Mouse (Mus musculus): ENCODE results near the gene Uhrf1bp1l. TPM values are rescaled to one million over a fixed set of nuclear protein-coding genes. Genes with fewer than 3 reads are reported as not detected.

Uhrf1bp1l gene
- polyA plus RNA-seq, 1 experiment from 2014 or later, result 38.0 TPM

DNA sequence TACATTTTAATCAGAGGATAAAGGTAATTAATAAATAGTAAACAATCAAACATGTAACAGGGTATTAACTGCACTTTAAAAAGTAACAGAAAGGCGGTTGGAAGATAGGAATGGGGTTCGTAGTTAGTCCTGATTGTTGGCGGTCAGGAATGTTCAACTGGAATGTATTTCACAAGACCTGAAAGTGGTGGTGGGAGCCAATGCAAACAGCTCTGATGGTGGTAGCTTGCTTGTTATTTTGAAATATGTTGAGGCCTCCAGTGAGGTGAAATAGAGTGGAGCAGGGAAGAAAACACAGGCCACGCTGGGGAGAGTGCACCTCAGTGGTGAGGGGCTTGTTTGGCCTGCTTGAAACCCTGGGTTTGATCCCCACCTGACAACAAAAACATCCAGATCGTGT, 6.3 kb downstream of the Uhrf1bp1l start:
- Histone ChIP-seq H3K4me2 (replicated peaks; ENCODE audit: low read depth, low read length) (no peak overlapping the region), H3K9ac (ENCODE audit: low read depth, low read length) (no peak overlapping the region), H3K4me1 (ENCODE audit: control insufficient read depth, insufficient read depth, low read length) (peaks cover 11% of the 10 kb centered on the region; the same call in 1 of the 2 replicates), H3K27me3 (ENCODE audit: control insufficient read depth, insufficient read depth, low read length) (no peaks in the 10 kb centered on the region), H3K4me3 (ENCODE audit: low read length) (no peak overlapping the region), H3K27ac (ENCODE audit: low read depth, low read length) (no peak overlapping the region), H3K9me3 (ENCODE audit: control insufficient read depth, low read length) (no peaks in the 10 kb centered on the region), H3K36me3 (ENCODE audit: control insufficient read depth, insufficient read depth, low read length) (no peaks in the 10 kb centered on the region)
- peak; percentile 57 for ATAC-seq (ENCODE audit: low FRiP score, low TSS enrichment)
- 69% methylated on average over 5 of the region's 5 CpGs for WGBS

DNA sequence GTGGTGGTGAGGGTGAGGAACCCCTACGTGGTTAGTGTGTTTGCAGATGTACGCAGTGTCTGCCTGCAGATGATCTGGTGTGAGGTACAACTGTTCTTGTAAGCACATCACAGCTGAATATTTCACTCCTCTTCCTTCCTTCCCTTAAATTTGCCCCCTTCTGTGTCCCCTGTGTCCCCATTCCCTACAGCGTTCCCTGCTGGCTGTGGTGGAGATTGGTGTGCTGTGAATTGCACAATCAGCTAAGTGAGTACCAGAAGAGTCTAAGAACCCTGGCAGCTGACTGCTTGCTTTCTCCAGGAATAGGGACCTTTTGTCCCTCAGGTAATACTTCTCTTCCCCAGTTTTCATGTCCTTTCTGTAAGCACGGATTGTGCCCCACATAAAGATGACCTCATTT, 10.4 kb downstream of the Uhrf1bp1l start:
- H3K27ac ChIP-seq (ENCODE audit: low read depth, low read length), result no peak overlapping the region
- H3K4me3 ChIP-seq (ENCODE audit: low read length), result no peak overlapping the region
- no peak overlapping the region for H3K9ac ChIP-seq (ENCODE audit: low read depth, low read length)
- H3K4me2 ChIP-seq (replicated peaks; ENCODE audit: low read depth, low read length), result no peak overlapping the region
- no peaks in the 10 kb centered on the region for H3K9me3 ChIP-seq (ENCODE audit: control insufficient read depth, low read length)
- H3K4me1 ChIP-seq (ENCODE audit: control insufficient read depth, insufficient read depth, low read length), result peaks cover 1% of the 10 kb centered on the region; the same call in 1 of the 2 replicates
- 88% methylated on average over 4 of the region's 4 CpGs for WGBS
- H3K27me3 ChIP-seq (ENCODE audit: control insufficient read depth, insufficient read depth, low read length), result no peaks in the 10 kb centered on the region
- H3K36me3 ChIP-seq (ENCODE audit: control insufficient read depth, insufficient read depth, low read length), result no peaks in the 10 kb centered on the region
- ATAC-seq (ENCODE audit: low FRiP score, low TSS enrichment), result no peak

DNA sequence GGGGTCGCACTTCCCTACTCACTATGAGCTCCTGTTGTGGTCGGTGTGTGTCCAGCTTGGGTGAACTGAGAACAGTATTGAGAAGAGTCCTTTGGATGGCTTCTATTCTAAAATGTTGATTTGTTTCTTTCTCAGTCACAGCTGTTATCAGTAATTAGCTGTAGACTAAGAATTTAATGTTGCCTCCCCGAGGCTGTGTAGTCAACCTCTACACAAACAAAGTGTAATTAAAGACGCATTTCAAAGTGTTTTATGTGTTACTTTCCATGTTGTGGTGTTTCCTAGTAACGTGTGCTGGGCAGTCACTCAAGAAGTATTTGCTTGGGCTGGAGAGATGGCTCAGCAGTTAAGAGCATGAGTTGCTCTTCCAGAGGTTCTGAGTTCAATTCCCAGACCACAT, 16.0 kb downstream of the Uhrf1bp1l start:
- no peak overlapping the region for H3K4me3 ChIP-seq (ENCODE audit: low read length)
- H3K27ac ChIP-seq (ENCODE audit: low read depth, low read length), result no peak overlapping the region
- no peak for ATAC-seq (ENCODE audit: low FRiP score, low TSS enrichment)
- H3K9me3 ChIP-seq (ENCODE audit: control insufficient read depth, low read length), result no peaks in the 10 kb centered on the region
- H3K36me3 ChIP-seq (ENCODE audit: control insufficient read depth, insufficient read depth, low read length), result no peaks in the 10 kb centered on the region
- no peak overlapping the region for H3K4me2 ChIP-seq (replicated peaks; ENCODE audit: low read depth, low read length)
- H3K27me3 ChIP-seq (ENCODE audit: control insufficient read depth, insufficient read depth, low read length), result no peaks in the 10 kb centered on the region
- 64% methylated on average over 5 of the region's 5 CpGs for WGBS
- no peaks in the 10 kb centered on the region for H3K4me1 ChIP-seq (ENCODE audit: control insufficient read depth, insufficient read depth, low read length)
- no peak overlapping the region for H3K9ac ChIP-seq (ENCODE audit: low read depth, low read length)

DNA sequence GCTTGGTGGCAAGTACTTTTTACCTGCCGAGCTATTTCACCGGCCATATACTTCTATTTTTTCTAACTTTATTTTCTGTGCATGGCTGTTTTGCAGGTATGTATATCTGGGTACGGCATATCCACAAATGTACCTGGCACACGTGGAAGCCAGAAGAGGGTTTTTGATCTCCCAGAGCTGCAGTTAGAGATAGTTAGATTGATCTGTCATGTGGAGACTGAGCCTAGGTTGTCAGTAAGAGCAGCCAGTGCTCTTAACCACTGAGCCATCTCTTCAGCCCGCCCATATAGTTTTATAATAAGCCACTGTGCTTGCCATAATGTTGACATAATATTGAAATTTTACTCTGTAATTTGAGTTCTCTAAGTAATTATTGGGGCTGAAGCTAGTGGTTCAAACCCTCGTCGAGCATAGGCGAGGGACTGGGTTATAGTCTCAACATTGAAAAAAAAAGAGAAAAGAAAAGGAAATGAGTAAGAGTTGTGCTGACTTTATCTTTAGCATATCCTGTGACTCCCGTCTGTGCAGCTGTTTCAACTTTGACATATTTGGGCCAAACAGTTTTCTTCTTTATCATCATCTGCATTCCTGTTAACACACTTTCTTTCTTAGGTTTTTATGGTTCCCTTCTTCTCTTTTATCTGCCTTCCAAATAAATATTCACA, 19.8 kb downstream of the Uhrf1bp1l start:
- Histone ChIP-seq H3K36me3 (ENCODE audit: control insufficient read depth, insufficient read depth, low read length) (no peaks in the 10 kb centered on the region), H3K4me1 (ENCODE audit: control insufficient read depth, insufficient read depth, low read length) (peaks cover 2% of the 10 kb centered on the region), H3K27me3 (ENCODE audit: control insufficient read depth, insufficient read depth, low read length) (no peaks in the 10 kb centered on the region), H3K9ac (ENCODE audit: low read depth, low read length) (no peak overlapping the region), H3K4me2 (replicated peaks; ENCODE audit: low read depth, low read length) (no peak overlapping the region), H3K4me3 (ENCODE audit: low read length) (no peak overlapping the region), H3K27ac (ENCODE audit: low read depth, low read length) (no peak overlapping the region), H3K9me3 (ENCODE audit: control insufficient read depth, low read length) (no peaks in the 10 kb centered on the region)
- no peak for ATAC-seq (ENCODE audit: low FRiP score, low TSS enrichment)
- 67% methylated on average over 9 of the region's 9 CpGs for WGBS

DNA sequence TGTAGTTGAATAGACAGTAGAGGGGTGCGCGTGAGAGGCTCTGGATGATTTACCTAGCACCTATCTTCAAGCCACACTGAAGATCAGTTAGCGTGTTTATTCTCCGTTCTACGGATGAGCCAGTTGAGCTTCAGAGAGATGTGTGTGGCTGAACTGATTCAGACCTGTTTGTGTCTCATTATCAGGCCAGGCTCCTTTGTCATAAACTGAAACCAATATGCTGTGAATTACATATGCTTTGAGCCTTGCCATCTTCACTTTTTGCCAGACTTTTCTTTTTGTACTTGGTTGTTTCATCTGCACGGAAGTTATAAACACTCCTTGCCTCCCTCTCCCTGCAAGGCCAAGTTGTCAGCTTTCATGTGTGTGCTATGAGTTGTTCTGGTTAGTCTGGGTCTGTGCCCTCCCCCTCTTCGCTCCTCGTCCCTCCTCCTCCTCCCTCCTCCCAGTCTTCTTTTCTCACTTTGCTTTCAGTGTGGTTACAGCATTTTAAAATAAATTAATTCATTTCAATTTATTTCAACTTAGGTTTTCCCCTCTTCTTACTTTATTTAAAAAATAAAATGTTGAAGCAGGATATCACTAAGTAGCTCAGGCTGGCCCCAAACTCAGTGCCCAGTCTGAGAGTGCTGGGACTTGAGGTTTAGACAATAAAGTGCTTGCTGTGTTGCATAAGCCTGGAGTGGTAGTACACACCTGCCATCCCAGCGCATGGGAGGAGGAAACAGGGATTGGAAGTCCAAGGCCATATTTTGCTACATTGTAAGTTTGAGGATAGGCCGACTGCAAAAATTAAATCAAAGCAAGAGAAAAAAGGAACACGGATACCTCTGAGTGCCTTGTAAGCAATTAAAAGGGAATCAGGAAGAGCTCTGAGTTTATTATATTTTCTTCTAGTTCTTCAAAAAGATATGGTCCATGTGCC, 21.3 kb downstream of the Uhrf1bp1l start:
- H3K4me3 ChIP-seq (ENCODE audit: low read length), result no peak overlapping the region
- no peaks in the 10 kb centered on the region for H3K36me3 ChIP-seq (ENCODE audit: control insufficient read depth, insufficient read depth, low read length)
- no peak overlapping the region for H3K9ac ChIP-seq (ENCODE audit: low read depth, low read length)
- H3K4me2 ChIP-seq (replicated peaks; ENCODE audit: low read depth, low read length), result no peak overlapping the region
- no peaks in the 10 kb centered on the region for H3K9me3 ChIP-seq (ENCODE audit: control insufficient read depth, low read length)
- no peak overlapping the region for H3K27ac ChIP-seq (ENCODE audit: low read depth, low read length)
- H3K4me1 ChIP-seq (ENCODE audit: control insufficient read depth, insufficient read depth, low read length), result peaks cover 4% of the 10 kb centered on the region
- 91% methylated on average over 11 of the region's 11 CpGs for WGBS
- no peaks in the 10 kb centered on the region for H3K27me3 ChIP-seq (ENCODE audit: control insufficient read depth, insufficient read depth, low read length)
- ATAC-seq (ENCODE audit: low FRiP score, low TSS enrichment), result no peak

DNA sequence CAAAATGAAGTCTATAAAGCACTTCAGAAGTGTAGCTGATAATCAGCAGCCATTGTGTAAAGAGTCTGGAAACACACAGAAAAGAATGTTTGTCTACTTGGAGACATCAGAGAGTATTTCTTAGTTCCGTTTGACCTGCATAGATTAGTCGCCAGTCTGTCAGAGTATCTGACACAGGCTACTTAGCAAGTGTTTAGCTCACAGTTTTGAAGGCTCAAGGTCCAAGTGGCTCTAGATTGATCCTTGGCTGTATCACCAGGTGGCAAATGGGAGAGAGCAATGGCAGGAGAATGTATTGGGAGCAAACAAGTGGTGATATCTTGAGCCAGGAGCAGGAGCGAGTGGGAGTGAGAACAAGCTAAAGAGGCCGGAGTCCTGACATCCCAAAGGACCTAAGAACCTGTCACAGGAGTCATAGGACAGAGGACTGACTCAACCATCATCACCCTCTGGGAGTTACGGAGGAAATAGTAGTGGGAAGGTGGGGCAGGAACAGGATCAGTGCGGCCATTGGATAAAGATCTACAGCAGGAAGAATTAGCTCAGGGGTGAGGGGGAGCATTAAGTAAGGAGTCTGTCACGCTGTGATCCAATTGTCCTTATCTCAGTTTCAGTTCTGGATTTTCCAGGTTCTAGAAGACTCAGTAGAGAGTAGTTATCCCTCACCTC, 23.7 kb downstream of the Uhrf1bp1l start:
- no peak overlapping the region for H3K9ac ChIP-seq (ENCODE audit: low read depth, low read length)
- no peaks in the 10 kb centered on the region for H3K36me3 ChIP-seq (ENCODE audit: control insufficient read depth, insufficient read depth, low read length)
- no peaks in the 10 kb centered on the region for H3K27me3 ChIP-seq (ENCODE audit: control insufficient read depth, insufficient read depth, low read length)
- H3K4me3 ChIP-seq (ENCODE audit: low read length), result no peak overlapping the region
- H3K4me1 ChIP-seq (ENCODE audit: control insufficient read depth, insufficient read depth, low read length), result peaks cover 4% of the 10 kb centered on the region
- no peak; the same call in 1 of the 2 replicates for ATAC-seq (ENCODE audit: low FRiP score, low TSS enrichment)
- 74% methylated on average over 7 of the region's 7 CpGs for WGBS
- H3K4me2 ChIP-seq (replicated peaks; ENCODE audit: low read depth, low read length), result 0 out of 2 replicates have a peak overlapping the region, but pooled peaks have one; percentile 8
- no peak overlapping the region for H3K27ac ChIP-seq (ENCODE audit: low read depth, low read length)
- H3K9me3 ChIP-seq (ENCODE audit: control insufficient read depth, low read length), result no peaks in the 10 kb centered on the region

DNA sequence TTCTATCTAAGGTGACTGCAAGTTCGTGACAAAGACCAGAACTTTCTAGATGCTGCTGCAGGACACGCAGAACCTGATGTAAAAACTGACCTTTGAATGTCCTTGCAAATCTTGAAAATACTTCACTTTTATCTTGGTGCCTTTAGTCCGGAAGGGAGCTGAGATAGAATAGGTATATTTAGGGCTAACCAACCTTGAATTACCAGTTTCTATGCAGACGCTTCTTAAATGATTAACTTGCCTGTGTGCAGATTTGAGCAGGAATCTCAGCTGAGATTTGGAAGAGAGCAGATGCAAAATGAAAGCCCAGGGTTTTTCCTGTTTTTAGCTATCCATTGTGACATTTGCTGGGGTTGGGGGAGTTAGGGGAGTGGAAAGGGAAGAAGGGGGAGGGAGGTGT, 24.3 kb downstream of the Uhrf1bp1l start:
- Histone ChIP-seq H3K4me3 (ENCODE audit: low read length) (no peak overlapping the region), H3K36me3 (ENCODE audit: control insufficient read depth, insufficient read depth, low read length) (no peaks in the 10 kb centered on the region), H3K27me3 (ENCODE audit: control insufficient read depth, insufficient read depth, low read length) (no peaks in the 10 kb centered on the region), H3K27ac (ENCODE audit: low read depth, low read length) (no peak overlapping the region), H3K9me3 (ENCODE audit: control insufficient read depth, low read length) (no peaks in the 10 kb centered on the region), H3K4me2 (replicated peaks; ENCODE audit: low read depth, low read length) (0 out of 2 replicates have a peak overlapping the region, but pooled peaks have one; percentile 8), H3K4me1 (ENCODE audit: control insufficient read depth, insufficient read depth, low read length) (peaks cover 4% of the 10 kb centered on the region), H3K9ac (ENCODE audit: low read depth, low read length) (no peak overlapping the region)
- 73% methylated on average over 4 of the region's 4 CpGs for WGBS
- no peak; the same call in 1 of the 2 replicates for ATAC-seq (ENCODE audit: low FRiP score, low TSS enrichment)

DNA sequence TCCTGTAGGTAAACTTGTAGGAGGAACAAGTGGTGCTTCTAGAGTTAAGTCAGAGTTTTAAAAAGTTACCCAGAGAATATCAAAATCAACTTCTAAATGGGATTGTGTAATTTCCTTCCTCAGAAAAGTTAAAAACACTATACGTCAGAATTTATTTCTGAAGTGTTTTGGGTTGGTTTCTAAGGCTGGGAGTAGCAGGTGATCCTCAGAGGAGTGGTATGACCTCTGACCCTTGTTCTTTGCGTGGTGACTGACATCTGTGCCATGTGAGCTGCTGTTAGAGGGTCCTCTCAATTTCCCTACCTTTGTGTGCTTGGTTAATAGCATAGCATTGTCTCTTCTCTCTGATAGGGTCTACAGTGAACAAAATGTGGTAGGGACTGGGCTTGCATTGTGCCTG, 27.1 kb downstream of the Uhrf1bp1l start:
- 44% methylated on average over 2 of the region's 2 CpGs for WGBS
- Histone ChIP-seq H3K27ac (ENCODE audit: low read depth, low read length) (no peak overlapping the region), H3K9me3 (ENCODE audit: control insufficient read depth, low read length) (no peaks in the 10 kb centered on the region), H3K27me3 (ENCODE audit: control insufficient read depth, insufficient read depth, low read length) (no peaks in the 10 kb centered on the region), H3K4me3 (ENCODE audit: low read length) (no peak overlapping the region), H3K4me2 (replicated peaks; ENCODE audit: low read depth, low read length) (no peak overlapping the region), H3K36me3 (ENCODE audit: control insufficient read depth, insufficient read depth, low read length) (peaks cover 3% of the 10 kb centered on the region; the same call in 1 of the 2 replicates), H3K4me1 (ENCODE audit: control insufficient read depth, insufficient read depth, low read length) (peaks cover 4% of the 10 kb centered on the region), H3K9ac (ENCODE audit: low read depth, low read length) (no peak overlapping the region)
- no peak for ATAC-seq (ENCODE audit: low FRiP score, low TSS enrichment)

Data from kidney, embryonic 14.5 days (tissue).